Mouse (Mus musculus): Measurements from ENCODE around the gene Gm28305. TPM values are rescaled to one million over a fixed set of nuclear protein-coding genes. Genes with fewer than 3 reads are reported as not detected.

Gene Gm28305
- total and polyA plus RNA-seq, 3 experiments, result not detected

GRCm38 (mm10) chr9:104101458-104101857, 61.0 kb downstream of the Gm28305 start:
- Histone ChIP-seq H3K27me3 (replicated peaks) (no peaks in the 10 kb centered on the region), H3K4me1 (ENCODE audit: control insufficient read depth in 1 of 2, insufficient read depth in 2 of 2) (peaks cover 17 to 81% of the 10 kb centered on the region in 2 experiments), H3K27ac (ENCODE audit: insufficient read depth, low read depth) (no peak overlapping the region), H3K4me3 (replicated peaks in 1 of 3; ENCODE audit: low read depth in 2 of 3, low read length in 2 of 3, poor library complexity in 1 of 3) (no peak overlapping the region), H3K9ac (ENCODE audit: insufficient read depth, low read depth) (no peak overlapping the region), H3K4me2 (ENCODE audit: insufficient read depth, low read depth, poor library complexity, severe bottlenecking) (0 out of 2 replicates have a peak overlapping the region, but pooled peaks have one; percentile 42), H3K79me2 (replicated peaks; ENCODE audit: control insufficient read depth, extremely low read depth, insufficient read depth, poor library complexity, severe bottlenecking) (no peaks in the 10 kb centered on the region), H3K9me3 (replicated peaks; ENCODE audit: low read length) (no peaks in the 10 kb centered on the region), H3K36me3 (replicated peaks in 1 of 2; ENCODE audit: control insufficient read depth in 1 of 2, insufficient read depth in 1 of 2, low read length in 1 of 2) (peaks cover 0 to 11% of the 10 kb centered on the region in 2 experiments)
- TF ChIP-seq ETS1 (conservative IDR thresholded peaks at IDR 0.05; ENCODE audit: low read depth, low read length) (0 out of 2 replicates have a peak, but pooled peaks have one; percentile 26), SIN3A (IDR thresholded peaks at IDR 0.05; ENCODE audit: low read length) (0 out of 2 replicates have a peak, but pooled peaks have one; percentile 17), JUN (IDR thresholded peaks at IDR 0.05; ENCODE audit: insufficient read depth, low read depth, low read length) (no peak), ZNF384 (IDR thresholded peaks at IDR 0.05; ENCODE audit: low read depth, low read length) (peak; percentile 90)
- DNase-seq (ENCODE audit: extremely low read depth), result peak; percentile 65
- dilution Hi-C loops (cut with MboI; ENCODE audit: extremely low pct_ligation_motif_present, extremely low pct_unique_long_range_greater_than_20kb, low sequenced_read_pairs), result no loop called here
- in situ Hi-C loops (cut with MboI; ENCODE audit: low pct_ligation_motif_present, low pct_unique_long_range_greater_than_20kb, low sequenced_read_pairs), result no loop called here

- H3K9me3 ChIP-seq (replicated peaks; ENCODE audit: low read length), result no peaks in the 10 kb centered on the region
- no peak overlapping the region for H3K9ac ChIP-seq (ENCODE audit: insufficient read depth, low read depth)
- H3K27me3 ChIP-seq (replicated peaks), result no peaks in the 10 kb centered on the region
- no peak for TF ChIP-seq USF2 (conservative IDR thresholded peaks at IDR 0.05; ENCODE audit: low read depth, low read length)
- TF ChIP-seq MYC (IDR thresholded peaks at IDR 0.05; ENCODE audit: low read depth, low read length), result no peak
- TF ChIP-seq ZNF384 (IDR thresholded peaks at IDR 0.05; ENCODE audit: low read depth, low read length), result no peak
- no peak for TF ChIP-seq SMC3 (IDR thresholded peaks at IDR 0.05; ENCODE audit: low read depth, low read length)
- no peak for TF ChIP-seq SIN3A (IDR thresholded peaks at IDR 0.05; ENCODE audit: low read length)
- TF ChIP-seq MAFK (IDR thresholded peaks at IDR 0.05; ENCODE audit: insufficient replicate concordance, low read length), result no peak
- no peak for TF ChIP-seq MAZ (IDR thresholded peaks at IDR 0.05; ENCODE audit: low read depth, low read length)
- no peak for TF ChIP-seq JUND (conservative IDR thresholded peaks at IDR 0.05; ENCODE audit: low read depth, low read length)
- no peak for TF ChIP-seq PAX5 (IDR thresholded peaks at IDR 0.05; ENCODE audit: low read length)
- no peak for TF ChIP-seq USF1 (IDR thresholded peaks at IDR 0.05; ENCODE audit: low read depth, low read length)
- TF ChIP-seq ETS1 (conservative IDR thresholded peaks at IDR 0.05; ENCODE audit: low read depth, low read length), result no peak
- dilution Hi-C loops (cut with MboI; ENCODE audit: extremely low pct_ligation_motif_present, extremely low pct_unique_long_range_greater_than_20kb, low sequenced_read_pairs) (no loop called here), in situ Hi-C loops (cut with MboI; ENCODE audit: low pct_ligation_motif_present, low pct_unique_long_range_greater_than_20kb, low sequenced_read_pairs) (no loop called here)
- peaks cover 17 to 73% of the 10 kb centered on the region in 2 experiments for H3K4me1 ChIP-seq (ENCODE audit: control insufficient read depth in 1 of 2, insufficient read depth in 2 of 2)
- no peak overlapping the region for H3K4me3 ChIP-seq (replicated peaks in 1 of 3; ENCODE audit: low read depth in 2 of 3, low read length in 2 of 3, poor library complexity in 1 of 3)
- H3K36me3 ChIP-seq (replicated peaks in 1 of 2; ENCODE audit: control insufficient read depth in 1 of 2, insufficient read depth in 1 of 2, low read length in 1 of 2), result peaks cover 0 to 8% of the 10 kb centered on the region in 2 experiments
- H3K79me2 ChIP-seq (replicated peaks; ENCODE audit: control insufficient read depth, extremely low read depth, insufficient read depth, poor library complexity, severe bottlenecking), result no peaks in the 10 kb centered on the region
- DNase-seq (ENCODE audit: extremely low read depth), result no peak
- no peak overlapping the region for H3K27ac ChIP-seq (ENCODE audit: insufficient read depth, low read depth)
- H3K4me2 ChIP-seq (ENCODE audit: insufficient read depth, low read depth, poor library complexity, severe bottlenecking), result no peak overlapping the region
Observed at GRCm38 (mm10) chr9:104102301-104102700, 61.8 kb downstream of the Gm28305 start.

GRCm38 (mm10) chr9:104102901-104103300, 62.4 kb downstream of the Gm28305 start:
- Histone ChIP-seq H3K27me3 (replicated peaks) (no peaks in the 10 kb centered on the region), H3K36me3 (replicated peaks in 1 of 2; ENCODE audit: control insufficient read depth in 1 of 2, insufficient read depth in 1 of 2, low read length in 1 of 2) (peaks cover 0 to 8% of the 10 kb centered on the region in 2 experiments), H3K4me2 (ENCODE audit: insufficient read depth, low read depth, poor library complexity, severe bottlenecking) (peak overlapping the region; percentile 41; the same call in 1 of the 2 replicates), H3K4me3 (replicated peaks in 1 of 3; ENCODE audit: low read depth in 2 of 3, low read length in 2 of 3, poor library complexity in 1 of 3) (no peak overlapping the region), H3K79me2 (replicated peaks; ENCODE audit: control insufficient read depth, extremely low read depth, insufficient read depth, poor library complexity, severe bottlenecking) (no peaks in the 10 kb centered on the region), H3K9ac (ENCODE audit: insufficient read depth, low read depth) (no peak overlapping the region), H3K4me1 (ENCODE audit: control insufficient read depth in 1 of 2, insufficient read depth in 2 of 2) (peaks cover 17 to 67% of the 10 kb centered on the region in 2 experiments), H3K27ac (ENCODE audit: insufficient read depth, low read depth) (no peak overlapping the region), H3K9me3 (replicated peaks; ENCODE audit: low read length) (no peaks in the 10 kb centered on the region)
- DNase-seq (ENCODE audit: extremely low read depth), result peak; percentile 30
- in situ Hi-C loops (cut with MboI; ENCODE audit: low pct_ligation_motif_present, low pct_unique_long_range_greater_than_20kb, low sequenced_read_pairs) (no loop called here), dilution Hi-C loops (cut with MboI; ENCODE audit: extremely low pct_ligation_motif_present, extremely low pct_unique_long_range_greater_than_20kb, low sequenced_read_pairs) (no loop called here)
- TF ChIP-seq USF2 (conservative IDR thresholded peaks at IDR 0.05; ENCODE audit: low read depth, low read length) (no peak), CHD2 (IDR thresholded peaks at IDR 0.05; ENCODE audit: low read length) (no peak), ZC3H11A (IDR thresholded peaks at IDR 0.05; ENCODE audit: low read depth, low read length) (no peak), MXI1 (IDR thresholded peaks at IDR 0.05; ENCODE audit: low read depth, low read length) (no peak), MAZ (IDR thresholded peaks at IDR 0.05; ENCODE audit: low read depth, low read length) (no peak), BHLHE40 (IDR thresholded peaks at IDR 0.05; ENCODE audit: low read depth, low read length) (peak; percentile 54), KAT2A (IDR thresholded peaks at IDR 0.05; ENCODE audit: insufficient replicate concordance, low read length) (no peak), RCOR1 (conservative IDR thresholded peaks at IDR 0.05; ENCODE audit: low read depth, low read length) (0 out of 2 replicates have a peak, but pooled peaks have one; percentile 34), MAFK (IDR thresholded peaks at IDR 0.05; ENCODE audit: insufficient replicate concordance, low read length) (0 out of 2 replicates have a peak, but pooled peaks have one; percentile 54), EP300 (IDR thresholded peaks at IDR 0.05; ENCODE audit: low read length) (0 out of 2 replicates have a peak, but pooled peaks have one; percentile 40), MAX (IDR thresholded peaks at IDR 0.05; ENCODE audit: low read length) (no peak), ETS1 (conservative IDR thresholded peaks at IDR 0.05; ENCODE audit: low read depth, low read length) (no peak; the same call in 1 of the 2 replicates), MEF2A (IDR thresholded peaks at IDR 0.05; ENCODE audit: borderline replicate concordance, low read depth, low read length) (peak; percentile 59; the same call in 1 of the 2 replicates), CTCF (conservative IDR thresholded peaks at IDR 0.05 in 1 of 2, IDR thresholded peaks at IDR 0.05 in 1 of 2; ENCODE audit: low read depth in 2 of 2, low read length in 2 of 2) (no peak), ELF1 (IDR thresholded peaks at IDR 0.05; ENCODE audit: low read depth, low read length) (no peak), IRF4 (IDR thresholded peaks at IDR 0.05; ENCODE audit: low read depth, low read length) (no peak)
